Mouse (Mus musculus): ENCODE results near the gene Gm10961.

GRCm38 (mm10) chr3:107635836-107636235 lies 4.7 kb downstream of the Gm10961 start:
- TF ChIP-seq POLR2A (IDR thresholded peaks at IDR 0.05; ENCODE audit: borderline replicate concordance, extremely low read depth, low read depth, low read length) (no peak), CTCF (IDR thresholded peaks at IDR 0.05; ENCODE audit: insufficient read depth, low read length) (no peak)

All from lung, adult 2 months (tissue).